Mouse (Mus musculus): ENCODE data around the gene Panx2.

Gene Panx2

DNA sequence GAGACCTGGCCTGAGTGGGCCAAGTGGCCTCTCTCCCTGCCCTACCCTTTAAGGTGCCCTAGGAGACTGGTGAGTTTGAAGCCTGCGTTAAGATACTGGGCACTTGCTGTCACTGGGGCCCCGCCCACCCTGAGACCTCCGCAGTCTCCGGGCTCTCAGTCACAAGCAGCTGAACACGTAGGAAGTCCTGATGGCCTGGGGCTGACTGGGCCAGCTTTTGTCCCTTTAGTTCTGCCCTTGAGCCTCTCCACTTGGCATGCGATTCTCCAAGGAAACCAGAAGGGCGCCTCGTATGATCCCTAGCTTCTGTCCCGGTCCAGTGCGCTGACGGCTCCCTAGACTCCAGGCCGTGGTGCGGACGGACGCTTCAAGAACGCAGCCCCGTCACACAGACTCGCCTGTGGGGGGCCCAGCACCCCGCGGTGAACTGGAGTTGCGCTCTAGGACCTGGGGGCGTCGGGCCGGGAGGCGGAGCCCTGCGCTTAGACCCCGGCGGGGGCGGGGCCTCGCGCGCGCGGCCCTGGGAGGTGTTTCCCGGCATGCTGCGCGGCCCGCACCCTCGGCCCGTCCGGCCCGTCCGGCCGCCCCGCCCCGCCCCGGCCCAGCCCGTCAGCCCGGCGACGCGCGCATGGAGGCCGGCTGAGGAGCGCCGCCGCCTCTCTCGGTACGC is 16.1 kb downstream of the Panx2 start:
- DNase-seq, result peak; percentile 92 to 97

DNA sequence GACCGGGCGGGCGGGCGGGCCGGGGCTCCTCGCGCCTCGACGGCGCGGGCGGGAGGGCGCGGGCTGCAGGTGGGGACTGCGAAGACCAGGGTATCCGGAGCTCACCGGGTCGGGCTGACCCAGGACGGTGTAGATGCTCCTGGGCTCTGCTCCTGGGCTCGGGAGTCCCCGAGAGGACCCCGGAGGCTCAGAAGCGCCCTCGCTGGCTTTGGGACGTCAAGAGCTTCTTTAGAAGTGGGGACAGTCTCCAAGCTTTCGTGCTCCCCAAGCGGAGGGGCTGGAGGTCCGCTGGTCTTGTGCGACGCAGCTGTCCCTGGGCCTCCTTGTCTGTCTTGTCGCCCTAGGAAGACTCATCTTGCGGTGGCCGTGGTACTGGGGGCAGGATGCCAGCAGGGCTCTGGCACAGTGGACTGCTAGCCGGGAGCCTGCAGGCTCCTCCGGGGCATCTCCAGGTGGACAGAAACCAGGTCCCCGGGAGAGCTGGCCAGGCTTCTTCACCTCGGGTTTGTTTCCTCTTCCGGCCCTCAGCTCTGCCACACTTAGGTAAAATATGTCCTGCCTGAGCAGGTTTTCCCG is 16.7 kb downstream of the Panx2 start:
- peak; percentile 83 to 86 for DNase-seq

DNA sequence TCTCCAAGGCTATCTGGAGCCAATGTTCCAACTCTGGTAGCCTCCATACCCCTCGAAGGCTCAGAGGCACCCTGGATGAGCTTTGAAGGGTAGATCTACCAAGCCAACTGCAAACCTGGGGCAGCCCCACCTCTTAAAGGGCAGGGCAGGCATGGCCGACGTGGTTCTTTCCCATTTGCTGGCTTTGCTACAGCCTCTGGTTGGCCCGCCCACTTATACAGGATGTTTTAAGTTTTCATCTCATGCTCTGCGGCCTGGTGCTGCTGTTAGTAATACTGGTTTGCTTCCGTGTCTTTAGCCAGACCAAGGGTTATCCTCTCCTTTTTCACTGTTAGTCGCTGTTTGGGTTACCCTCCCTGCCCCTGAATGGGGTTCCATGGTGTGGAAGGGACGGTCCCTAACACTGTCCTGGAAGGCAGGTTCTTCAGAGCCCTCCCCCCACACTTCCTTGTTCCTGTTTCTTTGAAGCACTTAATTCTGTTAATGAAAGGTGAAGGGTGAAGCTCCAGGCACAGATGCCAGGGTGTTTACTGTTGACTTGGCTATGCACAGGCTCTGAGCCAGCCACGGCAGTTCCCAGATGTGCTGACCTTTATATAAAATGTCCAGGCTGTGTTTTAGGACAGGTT is 18.8 kb downstream of the Panx2 start:
- DNase-seq, result no peak

DNA sequence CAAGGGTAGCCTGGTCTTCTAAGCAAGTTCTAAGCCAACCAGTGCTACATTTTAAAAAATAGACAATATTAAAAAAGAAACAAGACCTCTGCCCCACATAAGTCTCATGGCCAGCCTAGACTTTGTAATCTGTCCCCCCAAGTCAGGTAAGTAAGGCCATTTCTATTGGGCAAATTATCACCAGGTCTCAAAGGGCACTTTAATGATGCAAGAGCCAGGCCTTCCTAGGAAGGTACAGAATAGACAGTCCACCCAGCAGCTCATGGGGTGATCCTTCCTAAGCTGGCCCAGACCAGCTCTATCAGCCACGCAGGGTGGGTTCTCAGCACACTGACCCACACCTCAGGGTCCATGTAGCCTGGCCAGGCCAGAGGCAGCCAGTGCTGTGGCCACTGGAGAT is 24.4 kb downstream of the Panx2 start:
- no peak for DNase-seq

DNA sequence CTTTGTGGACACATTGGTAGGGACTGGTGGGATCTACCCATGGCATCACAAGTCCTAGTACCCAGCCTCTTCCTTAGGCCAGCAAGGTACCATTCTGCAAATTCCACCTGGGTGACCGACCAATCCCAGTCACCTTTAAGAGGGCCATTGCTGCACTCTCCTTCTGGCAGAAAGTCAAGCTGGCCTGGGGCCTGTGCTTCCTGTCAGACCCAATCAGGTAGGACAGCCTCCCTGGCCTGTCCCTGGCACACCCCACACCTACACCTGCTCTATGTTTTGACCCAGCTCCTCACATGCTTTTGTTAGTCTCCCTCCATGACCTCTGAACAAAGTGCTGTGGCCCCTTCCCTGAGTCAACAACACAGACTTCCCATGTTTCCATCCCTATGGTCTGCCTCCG is 25.3 kb downstream of the Panx2 start:
- peak; percentile 45 to 61 for DNase-seq

DNA sequence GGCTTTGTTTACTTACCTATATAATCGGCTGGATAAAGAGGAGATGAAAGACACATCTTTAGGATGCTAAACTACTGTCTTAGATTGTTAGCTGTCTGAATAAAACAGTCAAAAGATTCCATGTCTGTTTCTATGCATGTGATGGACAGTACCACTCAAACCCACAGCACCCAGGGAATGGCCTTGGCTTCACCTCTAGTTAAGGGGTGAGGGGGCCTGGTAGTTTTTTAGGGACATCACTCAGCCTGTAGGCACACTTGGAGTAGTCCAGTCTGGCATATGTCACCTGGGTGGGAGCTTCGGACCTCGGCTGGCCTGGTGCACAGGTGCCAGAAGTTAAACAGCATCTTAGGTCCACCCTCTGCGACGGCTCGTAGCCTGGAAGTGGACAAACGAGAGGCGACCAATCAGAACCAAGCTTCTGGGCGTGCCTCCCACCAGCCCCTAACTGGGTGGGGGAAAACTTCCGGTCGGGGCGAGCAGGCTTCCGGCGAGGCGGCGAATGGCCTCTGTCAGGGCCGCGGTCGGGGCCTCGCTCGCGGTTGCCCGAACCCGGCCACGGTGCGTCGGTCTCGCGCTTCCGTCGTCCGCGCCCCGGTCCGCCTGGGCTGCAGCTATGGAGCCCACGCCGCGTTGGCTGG is 29.2 kb downstream of the Panx2 start, which contains the start of gene Selenoo:
Gene Selenoo, plus strand, starts transcription at position 478 of the 641 bp plus-strand sequence.
- peak; percentile 92 to 95 for DNase-seq

DNA sequence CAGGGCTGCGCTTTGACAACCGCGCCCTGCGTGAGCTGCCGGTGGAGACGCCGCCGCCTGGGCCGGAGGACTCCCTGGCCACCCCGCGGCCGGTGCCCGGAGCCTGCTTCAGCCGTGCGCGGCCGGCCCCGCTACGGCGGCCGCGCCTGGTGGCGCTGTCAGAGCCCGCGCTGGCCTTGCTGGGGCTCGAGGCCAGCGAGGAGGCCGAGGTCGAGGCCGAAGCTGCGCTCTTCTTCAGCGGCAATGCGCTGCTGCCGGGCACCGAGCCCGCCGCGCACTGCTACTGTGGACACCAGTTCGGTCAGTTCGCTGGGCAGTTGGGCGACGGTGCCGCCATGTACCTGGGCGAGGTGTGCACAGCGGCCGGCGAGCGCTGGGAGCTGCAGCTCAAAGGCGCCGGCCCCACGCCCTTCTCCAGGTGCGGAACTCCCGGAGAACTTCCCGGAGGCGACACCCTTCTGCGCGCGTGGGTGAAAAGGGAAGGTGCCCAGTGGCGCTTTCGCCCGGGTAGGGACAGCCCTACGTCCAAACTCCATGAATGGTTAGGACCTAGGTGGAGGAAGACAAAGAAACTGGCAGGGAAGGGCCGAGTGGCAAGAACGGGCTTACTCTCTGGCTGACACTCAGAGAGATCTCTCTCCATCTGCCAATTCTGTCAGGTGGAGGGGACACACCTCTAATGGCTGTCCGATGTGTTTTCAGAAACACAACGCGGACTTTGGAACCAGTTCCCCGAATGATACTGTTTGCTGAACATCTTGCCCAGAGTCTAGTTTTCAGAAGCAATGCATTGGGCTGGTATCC is 29.9 kb downstream of the Panx2 start:
- DNase-seq, result peak in 1 of 2 experiments; percentile 73

DNA sequence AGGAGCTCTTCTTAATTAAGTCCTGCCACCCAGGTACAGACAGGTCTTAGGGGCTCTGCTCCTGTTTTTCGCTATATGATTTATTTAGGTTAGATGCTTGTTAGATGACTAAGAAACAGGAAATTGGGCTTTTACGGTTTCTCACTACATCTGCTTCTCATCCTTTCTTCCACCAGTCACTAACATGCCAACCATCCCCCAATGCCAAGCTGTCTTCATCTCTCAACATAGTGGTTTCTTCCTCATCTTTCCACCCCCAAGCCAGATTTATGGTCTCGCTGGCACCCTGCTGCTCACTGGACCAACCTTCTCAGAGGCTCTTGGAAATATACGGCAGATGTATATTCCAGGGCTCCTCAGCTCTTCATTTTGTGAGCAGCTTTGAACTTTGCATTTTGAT is 31.1 kb downstream of the Panx2 start:
- DNase-seq, result no peak

DNA sequence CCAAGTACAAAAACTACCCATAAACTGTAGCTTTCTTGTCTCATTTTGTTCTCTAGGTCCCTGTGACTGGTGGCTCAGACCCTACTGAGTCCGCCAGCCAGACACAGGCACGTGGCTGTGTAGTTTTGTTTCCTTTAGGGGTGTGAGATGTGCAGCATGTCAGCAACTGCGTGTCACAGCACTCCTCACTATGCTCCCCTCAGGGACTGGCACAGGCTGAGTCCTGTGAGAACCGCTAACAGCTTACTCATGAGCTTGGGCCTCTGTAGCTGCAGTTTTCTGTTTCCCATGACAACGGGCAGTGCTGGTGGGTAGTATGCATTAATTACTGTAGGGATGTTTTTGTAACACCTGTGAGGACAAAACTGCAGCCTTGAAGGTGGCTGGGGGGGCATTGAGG is 32.6 kb downstream of the Panx2 start:
- no peak for DNase-seq

DNA sequence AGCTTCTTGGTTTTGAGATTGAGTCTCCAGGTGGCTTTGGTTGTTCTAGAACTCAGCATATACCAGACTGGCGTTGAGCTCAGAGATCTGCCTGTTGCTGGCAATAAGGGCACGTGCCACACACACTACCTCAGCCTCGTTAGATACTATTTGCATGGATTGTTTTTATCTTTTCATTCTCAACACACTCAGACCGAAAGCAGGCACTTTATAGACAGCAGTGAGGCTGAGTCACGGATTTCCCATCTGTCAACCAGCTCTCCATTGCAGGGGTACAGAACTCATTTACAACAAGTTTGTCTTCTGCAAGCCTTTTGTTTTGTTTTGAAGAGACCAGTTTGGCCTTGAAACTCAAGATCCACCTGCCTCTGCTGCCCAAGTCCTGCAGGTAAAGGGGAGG is 37.9 kb downstream of the Panx2 start:
- DNase-seq, result no peak

DNA sequence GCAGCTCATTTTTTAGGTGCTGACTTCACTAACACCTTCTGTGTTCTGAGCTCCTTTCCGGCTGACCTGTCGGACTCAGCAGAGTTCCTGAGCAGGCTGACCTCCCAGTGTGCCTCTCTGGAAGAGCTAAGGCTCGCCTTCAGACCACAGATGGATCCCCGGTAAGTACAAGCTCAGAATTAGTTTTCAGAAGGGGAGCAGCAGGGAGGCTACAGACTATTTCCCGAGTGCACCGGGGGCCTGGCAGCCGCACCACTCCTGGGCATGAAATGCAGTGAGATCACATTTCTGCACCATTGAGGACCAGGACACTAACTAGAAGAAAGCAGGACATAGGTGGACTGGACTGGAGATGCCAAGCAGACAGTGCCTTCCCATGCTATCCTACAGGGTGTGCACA is 39.1 kb downstream of the Panx2 start:
- DNase-seq, result peak; percentile 80 to 81

DNA sequence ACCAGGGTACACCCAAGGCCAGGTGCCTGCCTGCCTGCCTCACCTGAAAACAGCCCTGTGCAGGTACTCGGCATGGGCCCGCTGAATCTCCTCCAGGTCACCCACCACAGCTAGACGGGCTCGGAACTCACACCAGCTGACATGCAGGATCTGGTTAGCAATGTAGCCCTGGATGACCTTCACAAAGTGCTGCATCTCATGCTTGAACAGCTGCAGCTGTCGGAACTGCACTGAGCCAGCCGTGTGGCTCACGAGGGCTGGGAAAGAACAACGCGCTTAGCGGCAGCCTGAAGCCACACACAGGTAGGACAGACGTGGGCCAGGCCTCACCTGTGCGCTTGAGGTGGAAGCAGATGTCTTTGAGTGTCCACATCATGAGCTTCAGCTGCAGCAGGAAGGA is 41.3 kb downstream of the Panx2 start:
- peak in 1 of 2 experiments; percentile 32 for DNase-seq

DNA sequence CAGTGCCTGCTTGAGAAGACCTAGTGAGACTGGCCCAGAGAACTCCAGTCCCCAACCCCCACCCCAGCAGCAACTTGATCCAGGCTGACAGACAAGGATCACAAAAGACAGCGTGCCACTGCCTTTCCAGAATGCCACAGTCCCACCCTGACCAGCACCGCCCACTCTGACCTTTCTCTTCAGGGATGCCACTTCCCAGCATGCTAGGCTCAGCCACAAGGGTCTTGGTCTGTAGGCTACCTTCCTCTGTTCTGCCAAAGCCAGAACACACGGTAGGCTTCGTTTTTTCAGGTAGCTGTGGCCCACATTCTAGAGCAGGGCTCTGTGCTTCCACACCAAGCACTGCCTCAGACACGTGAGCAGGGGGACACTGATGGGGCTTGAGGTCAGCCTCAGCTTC is 43.1 kb downstream of the Panx2 start:
- DNase-seq, result no peak

DNA sequence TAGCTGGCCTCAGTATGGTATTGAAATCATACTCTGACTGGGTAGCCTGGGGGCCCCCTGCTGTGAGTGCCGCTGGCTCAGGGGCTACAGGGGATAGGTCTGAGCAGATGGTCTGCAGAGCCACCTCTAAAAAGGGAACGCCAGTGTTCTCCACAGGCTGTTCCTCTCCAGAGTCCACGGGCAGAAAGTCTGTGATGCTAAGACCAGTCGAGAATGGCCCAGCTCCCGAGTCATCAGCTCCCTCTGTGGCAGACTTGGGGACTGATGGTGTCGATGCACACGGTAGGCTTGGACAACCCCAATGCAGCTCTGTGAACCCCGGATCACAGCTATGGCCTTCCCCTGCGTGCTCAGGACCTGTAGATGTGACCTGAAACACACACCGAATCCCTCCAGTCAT is 44.4 kb downstream of the Panx2 start:
- peak; percentile 80 to 83 for DNase-seq

DNA sequence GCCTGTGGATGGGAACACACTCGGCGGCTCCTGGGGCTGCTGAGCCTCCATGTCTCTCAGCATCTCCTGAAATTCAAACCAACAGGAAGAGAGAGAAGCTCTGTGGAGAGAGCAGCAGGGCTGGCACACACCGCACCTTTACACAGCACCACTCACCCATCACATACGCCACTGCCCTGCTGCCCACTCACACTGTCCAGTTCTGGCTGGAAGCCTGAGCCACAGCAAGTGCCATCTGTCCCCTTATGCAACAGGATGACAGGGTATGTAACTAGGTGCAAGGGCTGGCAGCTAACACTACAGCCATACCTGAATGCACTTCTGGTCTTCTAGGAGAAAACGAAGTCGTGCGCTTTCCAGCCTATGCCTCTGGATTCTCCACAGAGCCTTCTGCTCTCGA is 44.9 kb downstream of the Panx2 start:
- peak; percentile 95 for DNase-seq

DNA sequence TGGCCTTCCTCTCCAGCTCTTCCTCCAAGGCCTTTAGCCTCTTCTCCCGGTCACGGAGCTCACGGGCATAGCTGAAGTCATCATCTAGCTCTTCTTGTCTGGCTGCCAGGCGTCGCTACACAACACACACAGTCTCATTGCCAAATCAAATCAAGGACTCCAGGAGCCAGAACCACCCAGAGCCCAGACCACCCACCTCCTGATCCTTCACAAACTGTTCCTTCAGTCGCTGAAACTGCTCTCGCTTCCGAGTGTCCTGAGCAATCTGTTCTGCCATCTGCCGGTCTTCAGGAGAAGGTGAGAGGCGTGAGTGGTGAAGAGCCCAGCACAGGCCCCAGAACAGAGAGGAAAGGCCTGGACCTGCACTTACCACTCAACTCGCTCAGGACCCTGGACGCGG is 46.5 kb downstream of the Panx2 start:
- DNase-seq, result peak; percentile 83 to 85

DNA sequence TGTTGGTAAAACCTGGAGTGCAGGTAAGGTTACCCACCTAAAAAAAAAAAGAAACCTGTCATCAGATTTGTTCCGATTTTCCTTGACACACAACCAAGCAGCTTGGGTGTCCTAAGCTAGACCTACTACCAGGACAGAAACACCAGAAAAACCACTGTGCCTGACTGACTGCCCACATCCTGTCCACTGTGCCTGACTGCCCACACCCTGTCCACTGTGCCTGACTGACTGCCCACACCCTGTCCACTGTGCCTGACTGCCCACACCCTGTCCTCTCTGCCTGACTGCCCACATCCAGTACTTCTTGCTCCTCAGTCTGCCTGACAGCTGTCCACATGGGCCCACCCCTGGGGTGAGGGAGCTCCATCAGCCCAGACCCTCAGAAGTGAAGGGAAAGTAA is 47.4 kb downstream of the Panx2 start:
- DNase-seq, result no peak

DNA sequence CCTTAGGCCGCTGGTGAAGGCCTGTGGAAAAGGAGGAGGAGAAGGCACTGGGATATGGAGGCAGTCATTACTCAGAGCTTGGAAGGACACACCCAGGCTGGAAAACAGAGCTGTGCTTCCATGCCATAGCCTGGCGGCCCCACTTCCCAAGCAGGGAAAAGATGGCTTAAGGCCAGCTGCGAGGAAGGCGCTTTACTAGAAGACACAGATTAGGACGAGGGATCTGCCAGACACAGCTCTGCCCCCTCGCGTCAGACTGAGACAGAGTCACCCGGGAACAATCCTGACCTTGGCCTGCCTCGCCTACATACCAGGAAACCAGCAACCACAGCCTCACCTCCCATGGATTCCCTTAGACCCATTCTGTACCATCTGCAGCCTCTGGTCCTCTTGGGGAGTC is 50.6 kb downstream of the Panx2 start:
- DNase-seq, result peak; percentile 70 to 80

DNA sequence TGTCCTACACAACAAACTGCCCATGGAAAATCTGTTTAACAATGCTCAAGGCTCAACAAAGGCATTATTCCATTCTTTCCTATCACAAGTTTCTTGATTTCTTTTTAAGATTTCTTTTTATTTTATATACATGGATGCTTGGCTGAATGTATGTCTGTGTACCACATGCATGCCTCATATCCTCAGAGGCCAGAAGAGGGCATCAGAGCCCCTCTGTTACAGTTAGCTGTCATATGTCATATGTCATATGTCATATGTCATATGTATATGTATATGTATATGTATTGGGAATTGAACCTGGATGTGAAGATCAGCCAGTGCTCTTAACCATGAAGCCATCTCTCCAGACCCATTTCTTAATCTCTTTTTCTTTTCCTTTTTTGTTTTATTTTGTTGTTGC is 58.5 kb downstream of the Panx2 start:
- peak in 1 of 2 experiments; percentile 28 for DNase-seq

DNA sequence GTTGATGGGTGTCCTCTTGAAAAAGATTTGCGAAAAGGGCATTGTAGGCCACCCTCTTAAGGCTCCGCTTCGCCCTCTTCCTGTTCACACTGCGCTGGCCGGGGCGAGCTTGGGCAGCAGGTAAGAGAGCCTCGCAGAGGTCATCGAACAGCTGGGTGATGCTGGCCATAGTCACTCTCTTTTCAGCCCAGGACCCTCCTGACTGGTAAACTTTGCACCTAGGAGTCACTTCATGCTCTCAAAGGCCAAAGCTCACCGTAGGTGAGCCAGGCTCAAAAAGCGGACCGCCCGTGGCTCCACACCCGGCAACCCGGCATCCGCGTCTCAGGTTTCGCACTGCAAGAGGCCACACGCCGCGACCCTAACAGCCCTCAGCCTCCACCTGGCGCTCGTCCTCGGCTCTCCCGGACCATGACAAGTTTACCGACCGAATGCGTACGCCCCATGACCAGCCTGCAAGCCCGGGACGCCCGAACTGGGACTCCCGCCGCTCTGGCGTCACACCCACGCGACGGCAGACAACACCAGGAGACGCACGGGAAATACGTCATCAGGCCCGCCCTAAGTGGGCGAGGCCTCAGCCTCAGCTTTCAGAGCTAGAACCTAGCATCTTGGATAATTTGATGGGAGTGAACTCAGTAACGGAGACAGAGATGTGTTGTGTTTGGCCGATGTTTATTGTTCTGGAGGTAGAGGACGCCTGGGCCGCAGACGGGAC is 63.3 kb downstream of the Panx2 start, which contains the start of gene Tubgcp6:
Gene Tubgcp6, minus strand, starts transcription at position 464 of the 718 bp plus-strand sequence.
- peak; percentile 98 for DNase-seq

Data from cerebellum, postnatal 25 days (tissue).